Mouse (Mus musculus) CD4-positive helper T cell, adult 2 months (primary cell): ENCODE measurements around the gene Rassf2.

Experiments used
- DNase-seq: peaks from one replicate; pipeline ENCODE4 v3.0.0-alpha.2; 2012; ENCODE audit warnings: low read depth, missing footprints, low spot score

The Rassf2 gene

DNA sequence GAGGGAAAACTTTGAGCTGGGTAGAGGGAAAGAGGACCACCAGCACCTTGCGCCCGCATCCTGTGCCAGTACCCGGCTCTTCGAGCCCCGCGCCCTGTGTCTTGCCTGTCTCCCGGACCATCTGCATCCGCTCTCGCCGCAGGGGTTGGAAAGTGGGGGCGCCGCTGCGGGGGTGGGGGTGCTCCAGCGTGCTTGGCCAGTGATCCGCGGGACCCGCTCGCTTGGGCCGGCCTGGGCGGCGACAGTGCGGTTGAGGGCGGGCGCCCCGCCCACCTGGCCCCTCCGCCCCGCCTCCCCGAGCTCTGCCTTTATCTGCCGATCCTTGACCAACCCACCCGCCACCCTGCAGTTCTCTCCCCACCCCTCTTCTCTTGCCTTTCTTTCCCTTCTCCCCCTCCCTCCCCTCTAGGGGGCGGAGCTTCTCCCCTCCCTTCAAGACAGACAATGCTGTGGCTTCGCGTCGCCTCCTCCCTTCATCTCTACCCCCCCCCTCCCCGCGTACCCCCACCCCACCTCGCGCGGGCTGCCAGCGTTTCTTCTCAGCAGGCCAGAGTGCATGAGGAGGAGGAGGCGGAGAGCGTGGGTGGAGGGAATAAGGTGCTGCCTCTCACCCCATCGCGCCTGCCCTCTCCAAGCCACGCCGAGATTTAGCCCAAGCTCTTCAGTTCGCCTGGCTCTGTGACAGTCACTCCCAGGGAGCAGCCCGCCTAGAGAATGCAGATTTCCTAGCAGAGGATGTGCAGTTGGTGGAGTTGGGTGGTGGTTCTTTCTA is at the start of gene Rassf2:
TSS of gene Rassf2 (minus strand) at position 613 of the 772 bp plus-strand sequence.
- peak; percentile 90 for DNase-seq

DNA sequence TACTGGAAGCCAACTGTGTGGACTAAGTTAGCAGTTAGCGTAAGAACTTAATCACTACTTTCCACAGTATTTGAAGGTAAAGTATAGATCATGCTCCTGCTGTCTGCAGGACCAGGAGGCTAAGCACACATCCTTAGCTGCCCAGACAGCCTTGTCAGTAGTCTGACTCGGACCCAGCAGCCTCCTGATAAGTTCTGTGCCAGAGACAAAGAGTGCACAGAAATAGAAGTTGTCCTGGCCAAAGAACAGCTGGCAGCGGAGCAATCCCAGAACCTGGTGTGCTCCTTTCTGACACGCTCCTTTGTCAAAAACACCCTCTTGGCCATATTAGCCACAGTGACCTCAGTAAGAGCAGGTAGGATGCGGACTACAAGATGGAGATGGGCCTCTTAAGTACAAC is 49.1 kb upstream of the Rassf2 start:
- DNase-seq = no peak

DNA sequence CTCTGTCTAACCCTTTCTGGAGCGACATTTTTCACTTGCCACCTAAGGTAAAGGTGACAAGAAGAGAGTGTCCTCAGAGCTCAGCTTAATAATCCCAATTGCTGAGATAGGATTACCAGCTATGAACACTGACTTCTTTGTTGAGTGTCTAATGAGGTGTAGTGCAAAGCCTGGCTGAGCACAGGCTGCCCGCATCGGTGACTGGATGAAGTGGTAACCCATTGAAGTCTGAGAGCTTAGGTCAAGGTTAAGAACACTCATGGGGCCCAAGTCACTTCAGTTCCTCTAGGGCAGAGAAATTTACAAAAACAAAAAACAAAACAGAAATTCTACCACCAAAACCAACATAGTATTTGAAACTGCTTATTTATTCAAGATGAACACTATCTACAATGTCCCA is 43.0 kb upstream of the Rassf2 start:
- no peak for DNase-seq

DNA sequence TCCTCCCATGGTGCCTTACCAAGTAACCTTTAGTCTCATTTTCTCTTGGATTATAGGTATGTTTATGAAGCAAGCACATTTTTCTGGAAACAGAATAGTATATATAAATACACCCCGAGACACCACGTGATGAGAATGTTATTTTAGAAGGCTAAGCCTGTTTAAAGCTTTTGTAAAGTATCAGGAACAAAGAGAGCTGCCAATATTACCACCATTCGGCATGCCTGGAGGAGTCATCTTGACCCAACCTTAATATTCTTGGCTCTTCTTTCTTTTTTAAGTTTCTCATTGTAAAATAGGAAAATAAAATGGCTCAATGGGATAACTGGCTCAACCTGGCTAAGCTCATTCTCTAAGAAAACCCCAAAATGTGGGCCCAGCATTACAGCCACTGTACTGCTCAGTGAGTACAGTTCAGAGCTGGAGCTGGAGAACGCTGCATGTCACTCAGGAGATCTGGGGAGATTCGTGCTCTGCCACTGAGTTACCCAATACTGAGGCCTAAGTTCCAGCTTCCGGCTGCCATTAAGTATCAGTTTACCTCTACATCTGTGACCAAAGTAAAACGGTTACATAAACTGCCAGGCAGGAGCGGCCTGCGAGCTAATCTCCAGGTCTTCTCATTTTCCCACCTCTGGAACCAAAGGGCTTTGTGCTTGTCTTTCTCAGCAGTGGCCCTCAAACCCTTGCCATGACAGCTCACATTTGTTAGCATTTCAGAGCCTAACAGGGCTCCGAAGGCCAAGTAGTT is 40.1 kb upstream of the Rassf2 start:
- no peak for DNase-seq

DNA sequence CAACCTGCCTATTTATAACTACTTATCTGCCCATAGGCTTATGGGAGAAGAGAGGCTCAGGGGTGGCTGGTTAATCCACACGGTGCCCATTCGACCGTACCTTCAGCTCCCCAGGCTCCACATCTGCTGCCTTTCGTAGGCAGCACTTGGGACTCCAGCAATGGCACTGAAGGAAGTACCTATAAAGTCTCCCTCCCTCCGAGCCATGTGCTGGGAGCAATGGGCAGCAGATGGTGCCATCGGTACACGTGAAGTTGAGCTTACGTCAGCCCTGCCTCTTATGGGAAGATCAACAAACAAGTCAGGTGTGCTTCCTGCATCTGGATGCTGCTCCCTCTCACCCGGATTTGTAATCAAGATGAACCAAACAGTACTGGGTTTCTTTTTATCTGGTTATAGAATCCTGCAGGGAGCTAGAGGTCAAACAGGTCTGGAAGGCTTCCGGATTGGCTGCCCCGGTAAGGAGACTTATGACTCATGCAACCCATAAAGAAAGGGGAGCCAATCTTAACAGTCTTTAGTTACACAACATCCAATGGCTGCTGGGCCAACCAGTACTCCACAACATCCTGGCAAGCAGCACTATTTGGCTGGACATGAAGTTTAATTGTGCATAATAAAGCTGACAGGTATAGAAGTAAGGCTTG is 34.2 kb upstream of the Rassf2 start:
- no peak for DNase-seq

DNA sequence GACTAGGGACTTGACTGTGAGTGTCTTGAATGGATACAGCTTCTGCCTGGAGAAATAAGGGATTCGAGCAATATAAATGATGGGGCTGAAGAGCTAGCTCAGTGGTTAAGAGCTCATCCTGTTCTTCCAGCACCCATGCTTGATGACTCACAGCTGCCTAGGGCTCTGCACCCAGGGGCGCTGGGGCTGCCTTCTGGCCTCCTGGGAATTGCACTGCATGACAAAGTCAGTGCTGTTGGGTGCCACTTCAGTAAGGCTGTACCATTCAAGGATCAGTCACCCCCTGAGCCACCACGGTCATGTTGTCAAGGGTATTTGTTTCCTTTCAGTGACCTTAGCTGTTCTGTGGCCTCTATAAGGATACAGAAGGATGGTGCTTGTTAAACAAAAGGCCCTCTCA is 33.7 kb upstream of the Rassf2 start:
- no peak for DNase-seq

DNA sequence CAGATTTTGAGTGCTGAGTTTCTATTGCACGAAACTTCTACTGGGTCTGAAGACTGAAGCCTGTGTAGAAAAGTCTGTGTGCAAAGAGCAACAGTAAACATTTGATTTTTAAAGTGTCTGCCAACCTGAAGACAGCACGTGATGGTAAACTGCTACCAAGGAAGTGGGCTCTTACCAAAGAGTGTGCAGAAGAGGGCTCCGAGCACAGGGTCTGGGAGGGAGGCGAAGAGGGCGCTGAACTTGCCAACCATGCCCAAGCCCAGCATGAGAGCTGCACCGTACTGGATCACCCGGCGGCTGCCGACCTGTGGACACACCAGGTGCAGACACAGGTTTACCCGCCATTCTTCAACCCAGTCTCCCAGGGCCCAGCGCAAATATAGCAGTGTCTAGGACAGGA is 31.8 kb upstream of the Rassf2 start:
- DNase-seq = no peak

DNA sequence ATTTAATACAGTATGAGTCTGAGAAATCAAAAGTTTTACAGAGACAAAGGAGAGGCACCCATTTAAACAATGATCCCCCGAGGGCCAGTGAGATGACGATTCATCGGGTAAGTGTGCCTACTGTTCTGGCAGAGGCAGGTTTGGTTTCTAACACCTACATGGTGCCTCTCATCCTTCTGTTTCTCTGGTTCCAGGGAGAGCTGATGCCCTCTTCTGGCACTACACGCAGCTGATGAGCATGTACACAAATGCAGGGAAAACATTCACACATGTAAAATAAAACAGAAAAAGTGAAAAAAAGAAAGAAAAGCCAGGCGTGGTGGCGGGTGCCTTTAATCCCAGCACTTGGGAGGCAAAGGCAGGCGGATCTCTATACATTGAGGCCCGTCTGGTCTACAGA is 29.9 kb upstream of the Rassf2 start:
- DNase-seq = peak; percentile 31

DNA sequence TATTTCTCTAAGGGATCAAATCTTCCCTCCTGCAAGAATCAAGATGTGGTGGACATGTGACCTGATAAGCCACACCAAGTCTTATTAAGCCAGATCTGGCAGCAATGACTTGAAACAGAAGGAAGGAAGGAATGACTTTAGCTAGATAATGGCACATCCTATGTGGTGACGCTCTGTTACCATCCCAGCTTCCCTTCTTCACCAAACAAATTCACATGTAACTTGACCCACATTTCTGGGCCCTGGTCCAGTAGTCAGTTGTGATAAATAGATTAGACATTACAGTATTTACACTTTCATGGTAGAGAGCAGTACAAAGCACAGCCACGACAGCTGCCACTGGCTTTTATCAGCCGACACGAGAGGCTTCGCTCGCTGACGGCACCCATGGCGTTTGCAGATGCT is 25.3 kb upstream of the Rassf2 start:
- DNase-seq = no peak

DNA sequence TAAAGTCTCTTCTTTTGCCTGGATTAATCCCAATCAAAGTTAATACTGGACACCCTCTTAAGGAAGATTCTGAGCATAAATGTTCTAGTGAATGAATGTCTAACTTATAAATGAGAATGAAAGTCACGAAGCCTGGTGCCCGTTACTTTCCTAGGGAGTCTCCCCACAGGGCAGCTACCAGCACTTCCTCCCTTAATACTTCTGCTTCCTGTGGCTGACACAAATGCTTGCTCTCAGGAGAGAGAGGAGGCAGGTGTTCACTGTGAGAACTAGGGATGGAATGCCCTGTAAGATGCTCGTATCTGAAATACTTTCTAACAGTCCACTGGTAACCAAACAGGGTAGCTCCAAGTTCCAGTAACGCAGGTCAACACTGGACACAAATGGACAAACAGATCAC is 23.8 kb upstream of the Rassf2 start:
- no peak for DNase-seq

DNA sequence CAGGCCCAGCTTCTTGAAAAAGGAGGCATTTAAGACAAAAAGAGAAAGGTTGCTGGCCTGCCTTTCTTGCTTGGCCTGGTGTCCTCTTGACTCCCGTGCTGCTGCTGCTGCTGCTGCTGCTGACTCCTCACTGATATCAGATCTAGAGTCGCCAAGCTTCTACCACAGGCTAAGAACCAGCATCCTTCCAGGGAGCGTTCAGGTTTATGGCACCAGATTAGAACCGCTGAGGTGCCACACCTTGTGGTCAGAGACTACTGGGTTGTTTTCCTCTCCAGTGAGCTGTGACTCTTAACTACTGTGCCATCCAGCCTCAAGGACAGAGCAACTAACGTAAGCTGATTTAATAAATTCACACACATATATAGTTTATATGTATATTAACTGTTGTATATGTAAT is 21.7 kb upstream of the Rassf2 start:
- peak; percentile 56 for DNase-seq

DNA sequence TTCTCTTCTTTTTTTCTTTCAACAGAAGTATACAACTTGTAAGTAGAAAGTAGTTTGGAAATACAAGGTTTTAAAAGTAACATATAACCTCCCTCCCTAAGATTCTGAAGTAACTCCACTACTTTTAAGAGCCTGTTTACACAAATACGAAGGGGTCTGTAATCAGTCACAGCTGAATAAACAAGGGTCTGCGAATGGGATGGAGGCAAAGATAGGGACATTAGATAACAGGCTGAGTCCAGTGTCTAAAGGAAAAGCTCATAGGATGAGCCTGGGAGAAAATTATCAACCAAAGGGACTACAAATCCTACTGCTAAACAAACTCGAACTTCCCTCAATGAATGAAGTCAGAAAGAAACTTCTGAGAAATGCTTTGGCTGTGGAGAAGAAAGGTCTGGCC is 19.9 kb upstream of the Rassf2 start:
- no peak for DNase-seq

DNA sequence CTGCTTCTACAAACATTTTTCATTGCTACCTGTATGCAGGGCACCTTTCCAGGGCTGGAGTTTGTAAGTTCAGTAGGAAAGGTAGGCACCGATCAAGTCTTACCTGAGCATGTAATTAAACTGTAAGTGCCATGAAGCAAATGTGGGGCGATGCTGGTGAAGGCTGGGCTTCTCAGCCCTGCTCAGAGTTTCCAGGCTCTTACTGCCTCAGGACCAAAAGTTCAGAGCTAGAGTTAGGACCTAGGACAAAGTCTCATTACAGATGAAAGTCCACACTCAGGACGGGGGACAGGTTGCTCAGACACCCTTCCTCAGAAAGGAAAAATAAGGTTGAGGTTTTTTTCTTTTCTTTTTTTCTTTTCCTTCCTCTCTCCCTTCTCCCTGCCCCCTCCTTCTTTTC is 19.4 kb upstream of the Rassf2 start:
- no peak for DNase-seq

DNA sequence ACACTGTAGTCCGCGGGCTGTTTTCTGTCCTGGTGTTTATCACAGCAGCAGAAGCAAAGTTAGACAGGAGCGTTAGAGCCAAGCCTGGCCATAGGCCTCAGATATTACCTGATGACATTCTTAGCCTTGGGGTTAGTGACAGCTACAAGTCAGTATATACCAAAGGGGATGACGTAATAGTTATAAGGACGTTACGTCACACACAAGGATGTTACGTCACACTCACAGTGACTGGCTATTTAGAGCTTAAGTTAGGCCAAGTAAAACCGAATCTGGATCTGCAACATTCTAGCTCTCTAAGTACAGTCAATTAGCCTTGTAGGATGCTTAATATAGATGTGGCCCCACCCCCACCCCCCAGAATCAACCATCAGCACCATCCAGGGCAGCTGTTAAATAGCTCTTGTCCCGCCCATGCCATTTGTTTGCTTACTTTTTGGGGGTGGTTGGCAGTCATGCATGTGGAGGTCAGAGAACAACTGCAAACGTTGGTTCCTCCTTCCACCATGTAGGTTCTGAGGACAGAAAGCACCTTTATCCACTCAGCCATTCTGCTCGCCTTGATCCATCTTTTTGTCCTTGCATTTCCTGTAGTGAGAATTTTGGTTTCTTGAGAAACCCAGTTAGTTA is 18.2 kb upstream of the Rassf2 start:
- DNase-seq = no peak

DNA sequence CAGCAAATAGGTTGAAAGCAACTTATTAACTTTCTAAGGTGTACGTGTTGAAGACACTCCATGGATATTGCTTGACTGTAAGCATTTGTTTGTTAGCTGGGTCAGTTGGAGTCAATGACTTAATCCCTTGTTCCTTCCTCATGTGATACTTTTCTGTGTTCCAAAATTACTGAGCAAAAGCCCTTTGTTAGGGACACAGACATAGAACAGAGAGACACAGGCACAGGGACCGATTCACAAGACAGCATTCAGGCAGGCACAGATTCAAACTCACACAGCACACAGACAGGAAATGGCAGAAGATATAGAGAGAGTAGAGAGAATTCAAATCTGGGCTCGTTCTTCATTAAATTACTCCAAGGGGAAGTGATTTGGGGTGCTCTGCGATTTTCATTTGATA is 17.3 kb upstream of the Rassf2 start:
- DNase-seq = no peak

DNA sequence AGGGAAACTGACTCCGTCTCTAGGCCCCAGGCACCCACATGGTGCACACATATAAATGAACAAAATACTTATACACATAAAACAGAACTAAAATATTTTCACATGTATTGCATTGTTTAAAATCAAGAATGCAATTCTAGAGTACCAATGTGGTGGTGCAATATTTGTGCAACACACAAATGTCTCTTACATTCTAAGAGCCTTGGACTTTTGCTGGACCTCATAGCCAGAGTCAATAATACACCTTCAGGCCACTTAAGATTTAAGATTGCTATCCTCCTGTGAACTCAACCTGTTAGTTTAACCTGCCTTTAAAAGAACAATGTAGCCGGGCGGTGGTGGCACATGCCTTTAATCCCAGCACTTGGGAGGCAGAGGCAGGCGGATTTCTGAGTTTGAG is 16.6 kb upstream of the Rassf2 start:
- DNase-seq = no peak

DNA sequence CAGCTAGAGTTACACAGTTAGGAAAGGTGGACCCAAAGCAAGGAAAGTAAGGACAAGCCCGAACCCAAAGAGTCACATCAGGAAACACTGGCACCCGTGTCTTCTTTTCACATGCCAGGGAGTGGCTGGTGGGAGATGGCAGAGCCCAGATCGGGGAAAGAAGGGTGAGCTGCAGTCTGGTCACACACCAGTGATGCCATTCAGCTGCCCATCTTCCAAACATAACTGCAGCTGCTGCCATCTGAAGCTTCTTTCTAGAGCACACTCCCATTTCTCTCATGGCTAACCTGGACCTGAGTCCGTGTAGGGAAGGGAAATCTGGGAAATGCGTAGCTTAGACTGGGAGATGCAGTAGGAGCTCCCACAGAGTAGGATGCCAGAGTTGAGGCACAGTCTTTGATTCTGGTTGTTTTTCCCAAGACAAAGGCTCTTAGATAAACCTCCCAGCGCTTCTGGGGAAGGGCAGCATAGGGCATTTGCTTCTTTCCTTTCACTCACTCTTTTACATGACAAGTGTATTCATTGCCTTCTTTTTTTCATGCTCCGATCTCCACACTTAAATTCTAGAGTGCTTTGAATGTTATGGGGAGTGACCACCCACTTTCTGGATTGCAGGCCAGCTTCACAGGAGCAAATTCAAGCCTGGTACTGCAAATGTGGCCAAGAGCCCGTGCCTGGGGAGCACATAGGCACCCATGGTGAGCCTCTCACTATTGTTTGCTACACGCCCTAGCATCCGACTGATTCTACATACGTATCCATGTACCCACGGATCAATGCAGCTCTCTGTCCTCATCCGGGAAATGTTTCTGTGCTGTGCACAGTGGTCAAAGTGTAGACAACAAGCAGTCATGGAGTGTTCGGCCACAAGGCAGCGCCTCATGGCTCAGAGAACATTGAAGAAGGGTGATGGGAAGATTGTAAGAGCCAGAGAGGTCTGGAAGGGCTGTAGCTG is 14.5 kb upstream of the Rassf2 start:
- no peak for DNase-seq

DNA sequence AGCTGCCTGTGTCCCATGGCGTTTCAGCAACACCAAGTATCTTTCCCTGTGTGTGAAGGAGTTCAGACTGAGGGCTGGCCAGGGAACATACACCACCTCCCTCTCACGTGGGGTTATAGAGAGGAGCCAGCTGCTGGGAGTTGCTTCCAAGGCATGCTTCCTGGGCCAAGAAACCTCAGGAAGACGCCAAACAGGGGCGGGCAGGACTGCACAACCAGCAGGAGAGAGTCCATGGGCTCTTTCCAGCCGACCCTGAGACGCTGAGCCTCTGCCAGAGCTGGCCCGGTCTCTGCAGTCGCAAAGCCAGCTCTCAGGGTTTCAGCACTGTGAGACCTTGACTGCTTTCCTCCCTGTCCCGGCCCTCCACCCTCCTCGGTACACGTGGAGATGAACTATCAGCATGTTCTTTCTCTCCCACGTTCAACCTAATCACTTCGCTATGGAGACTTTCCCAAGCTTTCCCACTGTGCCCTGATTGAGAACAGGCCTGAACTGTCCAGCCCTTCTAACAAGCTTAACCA is 13.1 kb upstream of the Rassf2 start:
- DNase-seq = no peak

DNA sequence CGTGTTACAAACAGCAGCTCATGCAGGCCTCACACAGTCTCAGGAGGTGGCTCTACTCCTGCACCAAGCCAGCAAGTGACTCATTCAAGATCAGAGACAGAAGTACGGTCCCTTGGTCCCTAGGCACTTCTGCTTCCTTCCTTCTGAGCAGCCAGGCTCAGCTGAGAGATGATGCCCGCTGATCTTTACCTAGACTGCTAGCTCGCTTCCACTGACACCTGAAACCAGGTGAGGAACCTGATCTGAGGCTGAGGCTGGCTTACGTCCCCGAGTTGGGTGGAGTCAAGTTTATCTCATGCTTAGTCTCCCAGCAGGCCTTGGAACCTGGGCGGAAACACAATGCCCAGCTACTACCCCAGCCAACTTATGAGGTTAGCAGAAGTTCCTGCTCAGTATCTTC is 9.8 kb upstream of the Rassf2 start:
- peak; percentile 71 for DNase-seq

DNA sequence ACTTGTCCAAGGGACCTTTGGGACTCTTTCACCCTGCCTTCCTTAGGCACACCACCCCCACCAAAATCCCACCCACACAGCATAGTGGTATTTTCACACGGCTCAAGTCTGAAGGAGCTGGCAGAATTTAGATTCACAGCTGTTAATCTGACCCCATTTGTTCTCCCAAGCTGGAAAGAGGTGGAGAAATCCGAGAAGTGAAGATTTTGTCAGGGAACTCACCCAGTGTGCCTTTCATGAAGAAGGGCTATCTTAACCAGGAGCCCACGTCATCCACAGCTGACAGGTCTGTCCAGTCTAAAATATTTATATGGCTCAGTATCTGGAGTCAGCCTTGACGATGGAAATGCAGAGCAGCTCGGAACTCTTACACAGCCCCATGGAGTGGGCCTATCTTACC is 6.3 kb upstream of the Rassf2 start:
- DNase-seq = no peak

DNA sequence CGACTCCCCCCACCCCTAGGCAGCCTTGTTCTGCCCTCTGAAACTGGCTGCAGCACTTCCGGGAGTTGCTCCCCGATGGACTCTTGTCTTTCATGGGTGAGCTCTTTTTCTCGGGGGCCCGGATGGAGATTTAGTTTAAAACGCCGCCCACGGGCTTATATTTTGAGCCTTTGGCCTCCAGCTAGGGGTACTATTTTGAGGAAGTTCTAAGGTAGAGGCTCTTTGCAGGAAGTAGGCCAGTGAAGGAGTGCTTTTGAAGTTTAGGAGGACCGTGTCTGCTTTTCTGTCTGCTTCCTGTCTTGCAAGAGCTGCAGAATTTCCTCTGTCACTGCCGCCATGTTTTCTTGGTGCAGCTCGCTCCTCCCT is 5.4 kb upstream of the Rassf2 start:
- DNase-seq = peak; percentile 78
